ENCODE assay signal across 7 mouse cellular contexts in the genomic region with DNA sequence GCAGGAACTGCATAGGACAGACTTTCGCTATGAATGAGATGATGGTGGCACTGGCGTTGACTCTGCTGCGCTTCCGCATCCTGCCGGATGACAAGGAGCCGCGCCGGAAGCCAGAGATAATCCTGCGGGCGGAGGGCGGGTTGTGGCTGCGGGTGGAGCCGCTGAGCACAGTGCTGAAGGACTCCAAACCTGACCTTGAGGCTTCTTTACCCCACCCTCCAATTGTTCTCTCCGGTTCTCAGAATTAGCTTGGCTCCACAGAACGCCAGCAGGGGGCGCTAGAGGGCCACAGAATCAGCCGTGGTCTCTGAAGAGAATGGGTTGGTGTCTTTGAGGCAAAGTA. TPM values are rescaled to one million over a fixed set of nuclear protein-coding genes. Genes with fewer than 3 reads are reported as not detected.
A peak's percentile ranks its signal among the peaks of the same experiment; 100 is the strongest.
DNase-seq lines count a peak whose midpoint lies in the region; ATAC-seq and TF ChIP-seq lines count a peak whose summit lies in the region.

No protein-coding gene starts in this region.

- intact Hi-C loops in heart, adult 2 months (cut with DNase I): loop anchor here (2.0 to 5.0 kb wide), 2 partner anchors 46 to 317 kb away; no protein-coding TSS in a partner anchor

- 0 out of 2 replicates have a peak, but pooled peaks have one; percentile 20 for TF ChIP-seq EP300 in heart, adult 2 months (IDR thresholded peaks at IDR 0.05; ENCODE audit: insufficient read depth, low read depth, low read length)

- H3K9me3 ChIP-seq in embryonic facial prominence, embryonic 12.5 days: no peaks in the 10 kb centered on the region
- no peaks in the 10 kb centered on the region for H3K9me3 ChIP-seq in limb, embryonic 13.5 days
- H3K9me3 ChIP-seq in midbrain, embryonic 16.5 days (replicated peaks; ENCODE audit: control insufficient read depth, low read length, poor library complexity, severe bottlenecking): no peaks in the 10 kb centered on the region

- peak; percentile 89 for DNase-seq in adrenal gland, postnatal 25 days
- peak; percentile 63 to 83 for DNase-seq in heart, adult 2 months
- DNase-seq in kidney, adult 8-10 months: peak; percentile 45 to 83
- DNase-seq in spleen, postnatal 10 days (ENCODE audit: low spot score in 2 of 2): peak; percentile 57 to 79

- TF ChIP-seq POLR2A in heart, adult 2 months (IDR thresholded peaks at IDR 0.05; ENCODE audit: insufficient read depth, low read depth, low read length): no peak

- H3K79me2 ChIP-seq in heart, adult 2 months (replicated peaks; ENCODE audit: control insufficient read depth, insufficient read depth, low read length): no peaks in the 10 kb centered on the region

- H3K27ac ChIP-seq in embryonic facial prominence, embryonic 12.5 days: no peak overlapping the region
- H3K27ac ChIP-seq in heart, adult 2 months: no peak overlapping the region
- H3K27ac ChIP-seq in limb, embryonic 13.5 days: no peak overlapping the region
- no peak overlapping the region for H3K27ac ChIP-seq in midbrain, embryonic 16.5 days (ENCODE audit: low read length)

- peak overlapping the region; percentile 31 for H3K4me3 ChIP-seq in embryonic facial prominence, embryonic 12.5 days
- peak overlapping the region; percentile 4; the same call in 1 of the 2 replicates for H3K4me3 ChIP-seq in heart, adult 2 months
- peak overlapping the region; percentile 41 for H3K4me3 ChIP-seq in limb, embryonic 13.5 days
- H3K4me3 ChIP-seq in midbrain, embryonic 16.5 days (ENCODE audit: low read depth, low read length): peak overlapping the region; percentile 38

- H3K36me3 ChIP-seq in embryonic facial prominence, embryonic 12.5 days: no peaks in the 10 kb centered on the region
- no peaks in the 10 kb centered on the region for H3K36me3 ChIP-seq in heart, adult 2 months (ENCODE audit: control insufficient read depth, insufficient read depth, low read length)
- H3K36me3 ChIP-seq in limb, embryonic 13.5 days: no peaks in the 10 kb centered on the region
- H3K36me3 ChIP-seq in midbrain, embryonic 16.5 days (ENCODE audit: control insufficient read depth, insufficient read depth, low read length): no peaks in the 10 kb centered on the region

- no peaks in the 10 kb centered on the region for H3K4me1 ChIP-seq in embryonic facial prominence, embryonic 12.5 days
- H3K4me1 ChIP-seq in heart, adult 2 months (ENCODE audit: control insufficient read depth, insufficient read depth, low read length): no peaks in the 10 kb centered on the region
- no peaks in the 10 kb centered on the region for H3K4me1 ChIP-seq in limb, embryonic 13.5 days
- H3K4me1 ChIP-seq in midbrain, embryonic 16.5 days (ENCODE audit: control insufficient read depth, insufficient read depth, low read length): peaks cover 3% of the 10 kb centered on the region

- no peaks in the 10 kb centered on the region for H3K27me3 ChIP-seq in embryonic facial prominence, embryonic 12.5 days
- H3K27me3 ChIP-seq in heart, adult 2 months (ENCODE audit: control insufficient read depth, insufficient read depth, low read length): no peaks in the 10 kb centered on the region
- no peaks in the 10 kb centered on the region for H3K27me3 ChIP-seq in limb, embryonic 13.5 days
- H3K27me3 ChIP-seq in midbrain, embryonic 16.5 days (ENCODE audit: control insufficient read depth, insufficient read depth, low read depth, low read length): no peaks in the 10 kb centered on the region

- ATAC-seq in embryonic facial prominence, embryonic 12.5 days (ENCODE audit: insufficient number of reproducible peaks, insufficient read depth, low FRiP score, low TSS enrichment): no peak
- ATAC-seq in limb, embryonic 13.5 days (ENCODE audit: low FRiP score, low read depth): no peak
- peak; percentile 96 for ATAC-seq in midbrain, embryonic 16.5 days

- H3K9ac ChIP-seq in embryonic facial prominence, embryonic 12.5 days: peak overlapping the region; percentile 40; the same call in 1 of the 2 replicates
- no peak overlapping the region for H3K9ac ChIP-seq in heart, adult 2 months (ENCODE audit: low read depth, low read length)
- peak overlapping the region; percentile 63 for H3K9ac ChIP-seq in limb, embryonic 13.5 days
- peak overlapping the region; percentile 67 for H3K9ac ChIP-seq in midbrain, embryonic 16.5 days (ENCODE audit: low read depth, low read length)

- TF ChIP-seq CTCF in heart, adult 2 months (IDR thresholded peaks at IDR 0.05): peak; percentile 96

- peak overlapping the region; percentile 63 for H3K4me2 ChIP-seq in embryonic facial prominence, embryonic 12.5 days (replicated peaks)
- H3K4me2 ChIP-seq in limb, embryonic 13.5 days (replicated peaks): peak overlapping the region; percentile 68
- H3K4me2 ChIP-seq in midbrain, embryonic 16.5 days (ENCODE audit: low read length): peak overlapping the region; percentile 63

- 4% methylated on average over 17 of the region's 17 CpGs for WGBS in embryonic facial prominence, embryonic 12.5 days
- WGBS in heart, adult 2 months: 2% methylated on average over 17 of the region's 17 CpGs
- WGBS in limb, embryonic 13.5 days: 2% methylated on average over 17 of the region's 17 CpGs
- 2% methylated on average over 17 of the region's 17 CpGs for WGBS in midbrain, embryonic 16.5 days

RNA-seq across cellular contexts. Expression of a gene that starts 13.8 kb away (rescaled TPM):
- total RNA-seq in adrenal gland, postnatal 25 days (2021): not detected in 2 replicates
- not detected in 2 replicates for polyA plus RNA-seq in embryonic facial prominence, embryonic 12.5 days (2016; fragmentation: Nextera tagmentation; extraction: Ambion mirVana)
- not detected for total RNA-seq in heart, adult 2 months (2021)
- polyA plus RNA-seq in heart, adult 2 months (2012; rRNA removed): not detected in 2 replicates
- not detected in 2 replicates for polyA plus RNA-seq in limb, embryonic 13.5 days (2015; fragmentation: Nextera tagmentation; extraction: Ambion mirVana)
- not detected in 2 replicates for polyA plus RNA-seq in midbrain, embryonic 16.5 days (2015; fragmentation: Nextera tagmentation; extraction: Ambion mirVana)

RNA-seq across cellular contexts. Expression of a gene that starts 23.8 kb away (rescaled TPM):
- not detected in 2 replicates for total RNA-seq in adrenal gland, postnatal 25 days (2021)
- not detected in 2 replicates for polyA plus RNA-seq in embryonic facial prominence, embryonic 12.5 days (2016; fragmentation: Nextera tagmentation; extraction: Ambion mirVana)
- total RNA-seq in heart, adult 2 months (2021): not detected
- not detected in 2 replicates for polyA plus RNA-seq in heart, adult 2 months (2012; rRNA removed)
- polyA plus RNA-seq in limb, embryonic 13.5 days (2015; fragmentation: Nextera tagmentation; extraction: Ambion mirVana): not detected in 2 replicates
- 0.10 TPM in 1 of 2 replicates, not detected in the other for polyA plus RNA-seq in midbrain, embryonic 16.5 days (2015; fragmentation: Nextera tagmentation; extraction: Ambion mirVana)

RNA-seq across cellular contexts. Expression of a gene that starts 50.5 kb away (rescaled TPM):
- 1.9 and 2.0 TPM in 2 replicates for total RNA-seq in adrenal gland, postnatal 25 days (2021)
- polyA plus RNA-seq in embryonic facial prominence, embryonic 12.5 days (2016; fragmentation: Nextera tagmentation; extraction: Ambion mirVana): 0.15 and 0.24 TPM in 2 replicates
- total RNA-seq in heart, adult 2 months (2021): not detected
- 1.0 TPM in 1 of 2 replicates, not detected in the other for polyA plus RNA-seq in heart, adult 2 months (2012; rRNA removed)
- 0.13 and 0.36 TPM in 2 replicates for polyA plus RNA-seq in limb, embryonic 13.5 days (2015; fragmentation: Nextera tagmentation; extraction: Ambion mirVana)
- polyA plus RNA-seq in midbrain, embryonic 16.5 days (2015; fragmentation: Nextera tagmentation; extraction: Ambion mirVana): 1.5 and 1.8 TPM in 2 replicates
